Mouse (Mus musculus) liver, embryonic 14.5 days (tissue): ENCODE measurements at regions not wholly inside any gene's neighbourhood (a gene's known extent, or its start where the extent isn't known, plus 50 kb on each side); places are given as distances from the start of the nearest gene placed in this dataset.

Source experiments
- CTCF ChIP-seq: IDR thresholded peaks from 2 replicates; pipeline ENCODE4 v1.5.1; 2016; ENCODE audit warnings: antibody characterized with exemption, low read depth, control low read depth
- EP300 ChIP-seq: IDR thresholded peaks from 2 replicates; pipeline ENCODE4 v1.6.1; 2016; ENCODE audit warnings: antibody characterized with exemption, low read depth

DNA sequence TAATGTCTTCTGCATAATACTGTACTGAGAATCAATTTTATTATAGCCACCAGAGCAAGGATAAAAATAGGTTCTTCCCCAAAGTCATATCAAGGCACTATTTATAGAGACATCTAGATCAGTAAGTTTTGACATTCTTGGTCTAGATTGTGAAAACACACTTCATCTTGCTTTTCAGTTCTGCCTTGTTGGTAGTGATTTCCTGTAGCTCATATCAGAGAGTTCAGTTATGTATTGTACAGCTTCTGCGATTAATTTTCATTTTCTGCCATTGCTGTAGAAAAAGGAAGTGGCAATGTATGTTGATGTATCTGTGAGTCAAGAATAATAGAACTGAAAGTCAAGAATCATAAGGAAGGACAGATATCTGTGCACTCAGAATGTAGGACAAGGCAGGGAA lies 575.6 kb upstream of the Zeb2 start:
- TF ChIP-seq EP300 = no peak
- TF ChIP-seq CTCF = no peak
